Mouse (Mus musculus): ENCODE measurements at regions not wholly inside any gene's neighbourhood (a gene's known extent, or its start where the extent isn't known, plus 50 kb on each side); places are given as distances from the start of the nearest gene placed in this dataset.

- DNase-seq (ENCODE audit: low spot score in 2 of 2), result no peak
Observed at GRCm38 (mm10) chr6:51380275-51380575, 52.2 kb upstream of the Nfe2l3 start.

GRCm38 (mm10) chr6:51381465-51381864, 51.0 kb upstream of the Nfe2l3 start:
- no peak for DNase-seq (ENCODE audit: low spot score in 2 of 2)

Small RNA genes in the stretch of these regions (microRNA-seq; reads per million reads assigned to microRNA genes)
- 689 reads per million, percentile 72 among the genes with 10 or more reads in this experiment for gene Mir148a
